Mouse (Mus musculus): ENCODE data around the gene Ntrk3.

The Ntrk3 gene

DNA sequence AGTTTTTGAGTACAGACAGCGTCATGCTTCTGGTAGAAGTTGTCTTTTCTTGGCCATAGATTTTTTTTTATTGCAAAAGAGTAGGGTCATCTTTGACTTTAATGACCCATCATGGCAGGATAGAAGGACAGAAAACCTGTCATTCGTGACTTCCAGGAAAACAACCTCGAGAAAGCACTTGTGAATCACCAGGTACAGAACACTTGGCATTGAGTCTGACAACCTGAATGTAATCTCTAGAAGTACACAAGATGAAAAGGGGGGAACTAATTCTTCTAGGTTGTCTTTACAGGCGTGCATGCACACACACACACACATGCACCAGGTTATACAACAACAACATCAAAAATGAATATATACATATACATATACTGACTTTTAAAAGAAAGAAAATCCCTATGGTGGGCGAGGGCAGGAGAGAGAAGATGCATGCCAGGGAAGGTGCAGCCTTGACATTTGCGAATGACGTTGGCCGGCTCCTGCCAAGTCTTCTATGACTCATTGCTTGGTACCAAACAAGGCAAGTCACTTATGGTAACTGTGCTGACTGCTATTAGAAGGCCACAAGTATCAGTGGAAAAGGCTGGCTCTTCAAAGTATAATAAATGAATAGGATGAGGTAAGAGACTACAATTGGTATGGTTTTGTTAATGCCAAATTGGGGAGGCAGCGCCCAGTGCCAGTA lies 217.4 kb downstream of the Ntrk3 start:
- CTCF ChIA-PET, result interaction anchor here in 1 of 4 experiments (0.6 kb wide), 1 partner anchor 45 kb away, joined by 3 read pairs; no protein-coding TSS in a partner anchor

GRCm38 (mm10) chr7:78519689-78520088 lies 218.1 kb downstream of the Ntrk3 start:
- POLR2A ChIA-PET, result interaction anchor here in 1 of 4 experiments (0.6 kb wide), 1 partner anchor 37 kb away, joined by 3 read pairs; no protein-coding TSS in a partner anchor

More for the DNA sequence above, 217.4 kb downstream of the Ntrk3 start:
- POLR2A ChIA-PET, result interaction anchor here in 1 of 4 experiments (0.6 kb wide), 1 partner anchor 38 kb away, joined by 3 read pairs; no protein-coding TSS in a partner anchor

DNA sequence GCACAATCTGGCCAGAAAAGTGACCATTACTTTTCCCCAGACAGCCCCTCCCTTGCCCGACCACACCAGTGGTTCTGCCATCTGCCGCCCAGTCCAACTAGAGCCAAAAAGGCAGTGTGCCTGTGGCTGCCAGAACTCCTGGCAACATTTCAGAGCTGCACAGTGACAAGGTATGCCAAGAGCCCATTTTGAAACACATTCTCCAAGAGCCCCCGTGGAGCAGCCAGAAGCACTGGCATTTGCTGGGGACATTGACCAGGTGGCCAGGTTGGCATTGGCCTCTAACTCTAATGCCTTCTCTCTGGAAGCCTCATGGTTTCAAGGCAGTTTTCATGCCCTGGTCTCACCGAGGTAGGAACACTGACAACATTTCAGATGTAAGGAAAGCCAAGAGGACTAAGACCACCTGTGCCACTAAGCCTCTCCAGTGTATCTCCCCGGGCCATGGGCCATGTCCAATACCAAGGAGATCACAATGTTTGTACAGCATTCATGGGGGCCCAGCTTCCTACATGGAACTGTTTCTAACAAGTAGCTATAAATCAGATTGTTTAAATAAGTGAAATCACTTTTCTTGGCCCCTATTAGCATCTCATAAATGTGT lies 218.9 kb downstream of the Ntrk3 start:
- ChIA-PET POLR2A (no interaction called here), CTCF (interaction anchor here in 1 of 4 experiments (0.6 kb wide), 1 partner anchor 125 kb away, joined by 4 read pairs; no protein-coding TSS in a partner anchor)

More at GRCm38 (mm10) chr7:78519689-78520088, 218.1 kb downstream of the Ntrk3 start:
- CTCF ChIA-PET, result interaction anchor here in 1 of 4 experiments (0.6 kb wide), 1 partner anchor 46 kb away, joined by 3 read pairs; no protein-coding TSS in a partner anchor

DNA sequence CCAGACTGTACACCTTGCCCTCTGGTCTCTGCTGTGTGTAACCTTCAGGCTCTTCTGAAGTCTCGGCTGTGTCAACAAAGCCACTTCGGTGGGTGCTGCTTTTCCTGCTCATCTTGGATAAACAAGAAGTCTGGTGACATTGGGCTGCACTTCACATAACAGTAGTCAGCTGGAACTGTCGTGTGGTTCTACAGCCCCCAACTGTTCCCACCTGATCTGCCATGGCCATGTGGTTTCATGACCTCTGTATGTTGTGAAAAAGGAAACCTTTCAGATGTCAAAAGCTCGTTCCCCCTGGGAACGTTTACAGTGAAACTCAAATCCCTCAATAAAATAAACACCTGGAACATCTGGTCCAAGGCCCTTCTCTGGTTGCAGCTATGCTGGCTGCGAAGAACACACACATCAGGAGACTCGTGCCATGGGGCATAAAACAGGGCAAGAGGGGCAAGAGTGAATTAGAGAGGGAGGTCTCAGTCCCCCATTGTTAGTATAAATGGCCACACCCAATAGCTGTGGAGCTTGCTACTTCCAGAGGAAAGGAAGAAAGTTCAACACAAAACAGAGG lies 222.7 kb downstream of the Ntrk3 start:
- ChIA-PET CTCF (interaction anchor here in 1 of 4 experiments (0.9 kb wide), 1 partner anchor 15 kb away, joined by 3 read pairs; no protein-coding TSS in a partner anchor), POLR2A (interaction anchor here in 2 of 4 experiments (1.1 to 2.2 kb wide), 2 partner anchors 24 kb away, joined by 3 to 10 read pairs; no protein-coding TSS in a partner anchor)

GRCm38 (mm10) chr7:78507032-78507611 lies 230.7 kb downstream of the Ntrk3 start:
- ChIA-PET POLR2A (interaction anchor here in 1 of 4 experiments (1.3 kb wide), 1 partner anchor 16 kb away, joined by 5 read pairs; no protein-coding TSS in a partner anchor), CTCF (no interaction called here)

GRCm38 (mm10) chr7:78500863-78501262 lies 236.9 kb downstream of the Ntrk3 start:
- POLR2A ChIA-PET, result interaction anchor here in 1 of 4 experiments (0.9 kb wide), 1 partner anchor 10 kb away, joined by 3 read pairs; no protein-coding TSS in a partner anchor
- CTCF ChIA-PET, result interaction anchor here in 2 of 4 experiments (0.6 to 0.8 kb wide), 4 partner anchors 14 to 1841 kb away, joined by 3 to 9 read pairs (median 4); no protein-coding TSS in a partner anchor

DNA sequence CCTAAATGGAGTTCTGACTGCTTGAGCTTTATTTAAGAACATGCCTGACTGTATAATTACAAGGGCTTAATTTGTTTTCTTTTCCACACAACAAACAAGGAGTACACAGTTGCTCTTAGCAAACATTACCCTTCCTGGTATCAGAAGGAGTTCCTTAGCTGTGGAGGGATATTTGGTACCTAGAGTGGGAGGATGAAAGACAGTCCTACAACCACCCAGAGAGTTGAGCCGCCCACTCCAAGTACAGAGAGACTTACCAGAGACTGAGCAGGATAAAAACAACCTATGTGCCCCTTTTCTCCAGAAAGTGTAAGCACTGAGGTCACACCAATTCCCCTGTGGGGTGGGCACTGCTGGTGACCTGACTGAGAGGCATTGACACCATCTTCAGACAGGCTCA lies 237.8 kb downstream of the Ntrk3 start:
- CTCF ChIA-PET, result interaction anchor here in 1 of 4 experiments (0.8 kb wide), 1 partner anchor 15 kb away, joined by 3 read pairs; no protein-coding TSS in a partner anchor
- POLR2A ChIA-PET, result no interaction called here

DNA sequence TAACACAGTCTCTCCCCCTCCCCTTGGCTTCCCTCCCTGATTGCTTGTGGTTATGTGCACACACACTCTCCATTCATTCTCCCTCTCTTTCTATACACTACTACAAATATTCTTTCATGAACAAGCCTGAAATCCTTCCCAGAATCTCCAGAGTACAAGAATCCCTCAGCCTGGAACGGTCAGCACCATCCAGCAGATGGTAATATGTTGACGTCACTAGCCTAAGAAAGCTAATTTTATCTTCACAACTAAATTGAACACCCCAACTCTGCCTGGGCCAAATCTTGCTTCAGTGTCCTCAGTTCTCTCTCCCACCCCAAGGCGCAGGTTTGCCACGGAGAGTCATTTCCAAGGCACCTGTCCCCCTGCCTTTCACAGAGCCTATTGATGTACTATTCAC lies 239.5 kb downstream of the Ntrk3 start:
- ChIA-PET POLR2A (no interaction called here), CTCF (no interaction called here)

DNA sequence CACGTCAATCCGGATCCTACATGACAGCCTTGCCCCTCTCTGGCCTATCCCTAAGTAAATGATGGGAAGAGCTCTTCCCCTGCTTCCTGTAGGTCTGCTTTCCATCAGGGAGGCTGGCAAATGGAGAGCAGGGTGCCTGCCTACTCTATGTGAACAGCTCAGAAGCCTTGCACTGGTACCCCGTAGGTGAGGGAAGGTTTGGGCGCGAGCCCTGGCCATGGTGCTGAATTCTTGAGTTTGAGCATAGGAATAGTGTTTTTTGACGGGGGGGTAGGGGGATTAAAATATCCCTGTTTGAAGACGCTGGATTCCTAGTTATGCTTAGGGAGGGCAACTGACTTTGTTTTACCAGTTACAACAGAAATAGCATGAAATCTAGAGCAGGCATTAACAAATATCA lies 240.0 kb downstream of the Ntrk3 start:
- POLR2A ChIA-PET, result no interaction called here
- CTCF ChIA-PET, result interaction anchor here in 1 of 4 experiments (0.6 kb wide), 1 partner anchor 69 kb away, joined by 3 read pairs; no protein-coding TSS in a partner anchor

- ChIA-PET CTCF (interaction anchor here in 1 of 4 experiments (0.6 kb wide), 1 partner anchor 272 kb away, joined by 5 read pairs; no protein-coding TSS in a partner anchor), POLR2A (no interaction called here)
Measured at GRCm38 (mm10) chr7:78493591-78493990, 244.2 kb downstream of the Ntrk3 start.

DNA sequence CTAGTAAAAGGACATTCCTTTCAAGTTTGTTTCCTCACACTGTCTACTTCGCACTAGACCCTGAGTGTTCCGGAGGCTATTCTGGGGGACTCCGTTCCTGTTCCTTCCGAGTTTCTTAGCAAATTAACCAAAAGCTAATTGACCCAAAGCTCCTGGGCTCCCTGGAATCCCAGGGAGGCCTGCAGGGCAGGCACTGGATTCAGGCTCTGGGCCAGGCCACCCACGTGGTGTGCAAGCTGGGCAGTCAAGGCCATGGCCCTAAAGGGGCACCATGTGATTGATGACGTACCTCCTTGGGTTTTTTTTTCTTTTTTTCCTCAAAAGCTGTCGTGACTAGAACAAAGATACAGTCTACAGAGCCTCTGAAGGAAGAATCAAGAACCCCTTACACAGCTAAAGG lies 246.6 kb downstream of the Ntrk3 start:
- ChIA-PET CTCF (interaction anchor here in 1 of 4 experiments (1.1 kb wide), 1 partner anchor 94 kb away, joined by 5 read pairs; no protein-coding TSS in a partner anchor), POLR2A (interaction anchor here in 2 of 4 experiments (0.6 to 1.4 kb wide), 7 partner anchors 10 to 1024 kb away, joined by 3 to 10 read pairs (median 3); no protein-coding TSS in a partner anchor)

DNA sequence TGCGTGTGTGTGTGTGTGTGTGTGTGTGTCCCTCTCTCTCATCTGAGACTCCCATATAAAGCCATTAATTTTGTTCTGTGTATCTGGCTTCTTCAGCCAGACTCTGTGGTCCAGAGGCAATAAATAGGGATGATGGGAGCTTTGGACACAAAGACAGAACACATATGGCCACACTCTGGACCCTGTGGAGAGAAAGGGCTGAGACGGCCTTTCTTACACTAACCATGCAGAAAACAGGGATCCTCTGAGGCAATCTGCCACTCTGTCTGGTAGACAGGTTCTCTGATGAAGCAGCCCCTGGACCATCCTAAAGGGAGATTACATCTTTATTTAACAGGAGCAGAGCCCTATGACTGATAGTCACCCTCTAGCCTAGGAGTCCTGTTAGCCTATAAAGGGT lies 253.5 kb downstream of the Ntrk3 start:
- ChIA-PET POLR2A (no interaction called here), CTCF (interaction anchor here in 2 of 4 experiments (0.5 to 0.6 kb wide), 2 partner anchors 102 to 408 kb away, joined by 3 to 6 read pairs; no protein-coding TSS in a partner anchor)

GRCm38 (mm10) chr7:78483729-78484128 lies 254.1 kb downstream of the Ntrk3 start:
- CTCF ChIA-PET, result interaction anchor here in 1 of 4 experiments (0.5 to 1.1 kb wide), 2 partner anchors 85 to 409 kb away, joined by 3 to 4 read pairs; no protein-coding TSS in a partner anchor
- POLR2A ChIA-PET, result no interaction called here

- CTCF ChIA-PET, result interaction anchor here in 2 of 4 experiments (0.6 to 1.1 kb wide), 4 partner anchors 85 to 438 kb away, joined by 3 to 4 read pairs (median 4); no protein-coding TSS in a partner anchor
- POLR2A ChIA-PET, result interaction anchor here in 1 of 4 experiments (0.7 kb wide), 1 partner anchor 37 kb away, joined by 3 read pairs; no protein-coding TSS in a partner anchor
Measured at GRCm38 (mm10) chr7:78483061-78483460, 254.8 kb downstream of the Ntrk3 start.

DNA sequence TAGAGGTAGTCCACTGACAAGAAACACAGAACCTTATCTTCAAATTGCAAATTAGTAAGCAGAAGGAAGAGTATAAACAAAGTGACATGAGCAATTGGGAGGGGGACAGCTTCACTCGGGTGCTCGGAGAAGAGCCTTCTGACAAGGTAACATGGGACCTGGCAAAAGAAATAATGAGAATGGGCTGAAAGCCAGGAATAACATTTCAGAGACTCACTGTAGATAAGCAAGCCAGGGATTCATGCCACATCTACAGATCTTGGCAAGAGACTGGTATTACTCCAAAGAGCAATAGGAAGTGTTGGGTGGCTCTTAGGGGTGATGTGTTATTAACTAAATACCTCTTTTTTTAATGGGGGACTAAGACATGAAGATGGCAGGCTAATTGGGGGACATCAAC lies 258.9 kb downstream of the Ntrk3 start:
- POLR2A ChIA-PET, result no interaction called here
- CTCF ChIA-PET, result no interaction called here

DNA sequence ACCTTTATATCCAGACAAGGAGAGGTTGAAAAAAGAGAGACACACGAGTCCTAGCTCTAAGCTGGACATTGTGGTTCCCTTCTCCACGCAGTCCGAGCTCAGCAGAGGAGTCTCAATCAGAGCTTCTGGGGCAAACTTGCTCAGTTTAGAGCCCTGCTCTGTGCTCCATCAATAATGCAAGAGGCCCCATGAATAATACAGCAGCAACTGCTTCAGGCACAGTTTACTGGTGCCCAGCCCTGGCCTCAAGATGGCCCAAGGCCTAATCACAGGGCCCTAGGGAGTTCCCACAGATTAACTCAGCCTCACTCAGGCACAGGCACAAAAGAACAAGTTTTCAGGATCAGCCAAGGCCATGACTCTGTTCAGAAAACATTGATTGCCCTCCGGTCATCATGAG lies 266.1 kb downstream of the Ntrk3 start:
- CTCF ChIA-PET, result no interaction called here
- POLR2A ChIA-PET, result no interaction called here

DNA sequence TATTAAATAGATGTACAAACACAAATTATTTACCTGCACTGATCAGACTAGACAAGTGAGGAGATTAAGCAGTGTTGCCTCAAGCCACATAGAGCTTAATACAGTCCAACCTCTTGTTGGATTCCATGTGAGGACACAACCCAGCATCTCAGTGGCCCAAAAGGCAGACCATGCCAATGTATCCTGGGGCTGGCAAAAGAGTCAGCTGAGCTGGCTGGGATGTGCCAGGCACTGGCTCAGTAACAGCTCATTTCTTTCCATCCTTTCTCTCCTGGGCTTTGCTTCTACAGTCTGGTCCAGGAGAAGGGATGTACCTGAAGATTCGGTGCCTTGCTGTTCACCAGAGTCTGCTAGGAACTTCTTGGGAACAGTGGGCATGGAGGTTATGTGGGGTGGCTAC lies 266.5 kb downstream of the Ntrk3 start:
- POLR2A ChIA-PET, result no interaction called here
- CTCF ChIA-PET, result no interaction called here

DNA sequence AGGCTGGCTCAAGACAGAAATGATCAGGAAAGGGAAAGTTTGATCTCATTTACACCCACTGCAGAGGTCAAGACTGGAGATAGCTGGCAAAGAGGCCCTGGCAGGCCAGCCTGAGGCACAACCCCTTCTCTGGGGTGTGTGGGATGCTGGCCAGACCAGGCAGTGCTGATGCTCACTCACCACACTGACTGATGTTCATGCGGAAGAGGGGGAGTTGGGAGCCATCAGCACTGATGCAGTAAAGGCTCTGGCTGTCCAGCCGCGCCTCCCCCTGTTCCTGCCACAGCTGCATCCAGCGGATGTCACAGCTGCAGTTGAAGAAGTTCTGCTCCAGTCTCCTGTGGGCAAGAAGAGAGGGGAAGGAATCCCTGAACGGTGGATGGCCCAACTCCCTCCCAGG lies 275.2 kb downstream of the Ntrk3 start:
- CTCF ChIA-PET, result no interaction called here
- POLR2A ChIA-PET, result no interaction called here

DNA sequence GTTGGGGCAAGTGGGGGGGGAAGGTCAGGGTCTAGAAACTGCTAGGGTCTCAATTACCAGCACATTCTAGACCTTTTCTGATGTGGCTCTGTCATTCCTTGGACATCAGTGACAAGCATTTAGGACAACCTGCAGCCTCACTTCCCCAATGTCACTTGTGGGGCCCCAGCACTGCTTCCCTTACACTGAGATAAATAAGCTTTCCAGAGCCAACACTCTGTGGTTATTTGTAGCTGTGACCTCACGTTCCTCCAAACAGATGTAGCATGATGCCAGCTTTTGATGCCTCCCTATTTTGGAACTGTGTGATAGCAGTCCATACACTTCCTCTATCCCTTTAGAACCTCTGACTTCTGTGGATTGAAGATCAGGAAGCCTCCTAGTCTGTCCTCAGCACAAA lies 278.8 kb downstream of the Ntrk3 start:
- POLR2A ChIA-PET, result interaction anchor here in 1 of 4 experiments (0.6 kb wide), 1 partner anchor 688 kb away, joined by 4 read pairs; no protein-coding TSS in a partner anchor
- CTCF ChIA-PET, result no interaction called here
